Mouse (Mus musculus): ENCODE data around the gene Reg2. TPM values are rescaled to one million over a fixed set of nuclear protein-coding genes. Genes with fewer than 3 reads are reported as not detected.

Reg2 gene
- polyA plus RNA-seq (2012; ENCODE audit: low replicate concordance) = not detected in 2 replicates

GRCm38 (mm10) chr6:78395323-78395722, at the start of gene Reg2:
Gene Reg2, plus strand, starts transcription at chr6:78395623.

DNA sequence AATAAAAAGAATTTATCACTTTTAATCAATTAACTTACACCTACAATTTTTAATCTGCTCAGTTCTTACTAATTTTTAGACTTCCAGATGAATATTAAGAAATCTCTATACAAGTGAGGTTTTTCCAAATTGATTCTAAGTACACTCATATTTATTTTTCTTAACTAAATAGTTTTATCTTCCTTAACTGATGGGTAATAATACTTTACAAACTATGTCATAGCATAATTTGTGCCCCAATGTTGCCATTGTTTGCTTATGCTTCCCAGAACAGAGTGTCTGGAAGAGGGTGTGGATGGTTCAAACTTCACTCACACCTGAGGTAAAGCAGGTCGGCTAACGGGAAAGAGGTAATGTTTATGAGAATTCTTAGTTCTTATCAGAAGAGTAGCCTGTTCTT, 25.1 kb upstream of the Reg2 start, which contains the start of gene Reg3b:
Gene Reg3b, plus strand, starts transcription at position 301 of the 400 bp plus-strand sequence.

DNA sequence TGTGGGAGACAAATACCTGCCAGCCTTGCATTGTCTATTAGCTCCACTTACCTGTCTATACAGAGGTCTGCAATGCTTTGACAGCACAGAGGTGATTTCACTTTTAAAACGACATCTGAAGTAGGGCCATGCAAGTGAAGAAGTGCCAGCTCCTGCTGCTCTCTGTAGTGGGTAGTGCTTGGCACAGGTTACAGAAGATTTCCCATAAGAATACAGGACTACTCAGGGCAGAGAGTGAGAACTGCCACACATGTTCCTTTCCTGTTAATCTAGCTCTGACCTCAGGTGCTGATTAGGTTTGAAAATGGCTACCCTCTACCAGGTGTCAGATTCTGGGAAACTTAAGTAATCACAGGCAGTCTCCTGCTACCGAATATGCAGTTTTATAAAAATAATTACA, 16.7 kb upstream of the Reg2 start, which contains the start of gene Reg3d:
Gene Reg3d, minus strand, starts transcription at position 101 of the 400 bp plus-strand sequence.

DNA sequence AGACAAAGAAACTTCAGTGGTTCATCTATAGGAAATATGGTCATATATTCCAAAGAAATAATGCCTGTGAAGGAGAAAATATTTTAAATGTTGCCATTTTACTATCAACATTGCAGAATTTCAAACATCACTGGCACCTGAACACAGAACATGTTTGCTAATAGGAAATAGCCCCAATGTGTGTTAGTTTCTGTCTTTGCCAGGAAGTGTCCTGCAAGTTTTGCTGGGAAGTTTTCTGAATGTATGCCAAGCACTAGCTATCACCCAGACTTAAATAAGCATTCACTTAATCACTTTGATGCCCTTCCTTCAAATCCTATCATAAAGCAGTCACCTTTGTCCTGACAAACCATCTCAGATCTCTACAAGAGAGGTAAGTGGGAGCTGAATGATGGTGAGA, 15.0 kb upstream of the Reg2 start, which contains the start of gene Reg3a:
Gene Reg3a, plus strand, starts transcription at position 301 of the 400 bp plus-strand sequence.

DNA sequence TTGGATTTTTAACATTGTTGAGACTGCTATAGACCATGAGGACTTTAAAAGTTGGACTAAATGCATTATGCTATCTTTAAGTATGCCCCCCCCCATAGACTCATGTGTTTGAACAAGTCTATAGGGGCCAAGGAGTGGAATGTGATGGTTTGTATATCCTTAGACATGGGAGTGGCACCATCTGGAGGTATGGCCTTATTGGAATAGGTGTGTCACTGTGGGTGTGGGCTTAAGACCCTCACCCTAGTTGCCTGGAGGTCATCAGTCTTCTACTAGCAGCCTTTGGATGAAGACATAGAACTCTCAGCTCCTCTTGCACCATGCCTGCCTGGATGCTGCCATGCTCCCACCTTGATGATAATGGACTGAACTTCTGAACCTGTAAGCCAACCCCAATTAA, 27.0 kb downstream of the Reg2 start, which contains the start of gene Reg1:
Gene Reg1, plus strand, starts transcription at position 301 of the 400 bp plus-strand sequence.

Other genes with a start within 250 kb of the Reg2 start
- not detected in 2 replicates for gene Reg3b, start 25.0 kb upstream of the Reg2 start, polyA plus RNA-seq (2012; ENCODE audit: low replicate concordance)
- not detected in 2 replicates for gene Reg3d, start 16.8 kb upstream of the Reg2 start, polyA plus RNA-seq (2012; ENCODE audit: low replicate concordance)
- gene Reg3a, start 14.9 kb upstream of the Reg2 start, polyA plus RNA-seq (2012; ENCODE audit: low replicate concordance) = not detected in 2 replicates
- not detected in 2 replicates for gene Reg1, start 27.1 kb downstream of the Reg2 start, polyA plus RNA-seq (2012; ENCODE audit: low replicate concordance)
- gene Reg3g, start 73.2 kb downstream of the Reg2 start, polyA plus RNA-seq (2012; ENCODE audit: low replicate concordance) = not detected in 2 replicates

Measured in leukemia stem cell, adult 10-12 weeks (primary cell).